Mouse (Mus musculus): ENCODE measurements at regions not wholly inside any gene's neighbourhood (a gene's known extent, or its start where the extent isn't known, plus 50 kb on each side); places are given as distances from the start of the nearest gene placed in this dataset.

- no peak overlapping the region for H3K4me2 ChIP-seq
- H3K9ac ChIP-seq = no peak overlapping the region
- no peak for ATAC-seq (replicated peaks; ENCODE audit: insufficient number of reproducible peaks, insufficient read depth, low FRiP score, low read depth)
- H3K4me1 ChIP-seq (replicated peaks) = no peaks in the 10 kb centered on the region
- H3K9me3 ChIP-seq (replicated peaks) = no peaks in the 10 kb centered on the region
- H3K27ac ChIP-seq = no peak overlapping the region
- 47% methylated on average over 3 of the region's 3 CpGs for WGBS
- no peaks in the 10 kb centered on the region for H3K27me3 ChIP-seq
- no peaks in the 10 kb centered on the region for H3K36me3 ChIP-seq
- H3K4me3 ChIP-seq = no peak overlapping the region
These were observed 52.6 kb upstream of the Tmtc2 start for GRCm38 (mm10) chr10:105626842-105627241.

- no peaks in the 10 kb centered on the region for H3K27me3 ChIP-seq
- no peak overlapping the region for H3K9ac ChIP-seq
- H3K4me1 ChIP-seq (replicated peaks) = no peaks in the 10 kb centered on the region
- no peak overlapping the region for H3K4me2 ChIP-seq
- ATAC-seq (replicated peaks; ENCODE audit: insufficient number of reproducible peaks, insufficient read depth, low FRiP score, low read depth) = no peak
- no peaks in the 10 kb centered on the region for H3K36me3 ChIP-seq
- no peaks in the 10 kb centered on the region for H3K9me3 ChIP-seq (replicated peaks)
- no peak overlapping the region for H3K27ac ChIP-seq
- no peak overlapping the region for H3K4me3 ChIP-seq
- WGBS = 87% methylated on average over 8 of the region's 8 CpGs
These were observed 51.2 kb upstream of the Tmtc2 start for GRCm38 (mm10) chr10:105625324-105625950.

Data from heart, embryonic 15.5 days (tissue).